Mouse (Mus musculus) adrenal gland, postnatal 10 days (tissue): ENCODE results near the gene Prss27. TPM values are rescaled to one million over a fixed set of nuclear protein-coding genes. Genes with fewer than 3 reads are reported as not detected.

Source experiments
- microRNA-seq: library from miRNA; unstranded; fragments of <30 nt; microRNA quantifications from one replicate; pipeline ENCODE4 v1.2.0, GENCODE M21; 2021
- total RNA-seq, 2 experiments: library from RNA; stranded (reverse); gene quantifications; 2 replicates each; pipeline ENCODE4 v1.2.3; 2021

Gene Prss27
- total RNA-seq, 2 experiments from 2014 or later, result 0.70 to 0.99 TPM

Small RNAs within 50 kb of the gene (microRNA-seq; reads per million reads assigned to microRNA genes)
- not detected for gene Gm27700

Other genes with a start within 250 kb of the Prss27 start
- 100 to 1,000 TPM; 365 to 601 TPM for gene Srrm2, start 247.6 kb upstream of the Prss27 start, total RNA-seq
- gene Elob, start 209.0 kb upstream of the Prss27 start, total RNA-seq, result 100 to 1,000 TPM; 333 to 378 TPM
- gene Prss33, start 202.1 kb upstream of the Prss27 start, total RNA-seq, result not detected
- gene Prss32, start 194.3 kb upstream of the Prss27 start, total RNA-seq, result not detected
- under 1 TPM; 0.21 to 0.58 TPM for gene Prss41, start 194.0 kb upstream of the Prss27 start, total RNA-seq
- not detected for gene Prss21, start 170.1 kb upstream of the Prss27 start, total RNA-seq
- gene Dcpp1, start 157.3 kb upstream of the Prss27 start, total RNA-seq, result not detected
- not detected for gene Dcpp2, start 157.3 kb upstream of the Prss27 start, total RNA-seq
- not detected for gene Dcpp3, start 120.7 kb upstream of the Prss27 start, total RNA-seq
- not detected for gene Sbp, start 96.5 kb upstream of the Prss27 start, total RNA-seq
- not detected for gene Sbpl, start 82.9 kb upstream of the Prss27 start, total RNA-seq
- under 1 TPM in 1 of 2 experiments, not detected in 1; 0.24 TPM for gene Prss30, start 57.6 kb upstream of the Prss27 start, total RNA-seq
- not detected for gene Prss22, start 40.0 kb upstream of the Prss27 start, total RNA-seq
- 10 to 100 TPM; 19.1 to 23.0 TPM for gene Kctd5, start 35.3 kb downstream of the Prss27 start, total RNA-seq
- gene Pdpk1, start 112.8 kb downstream of the Prss27 start, total RNA-seq, result 10 to 100 TPM; 46.8 to 53.3 TPM
- 10 to 100 TPM; 36.6 to 44.2 TPM for gene Amdhd2, start 125.6 kb downstream of the Prss27 start, total RNA-seq
- 100 to 1,000 TPM; 286 to 329 TPM for gene Atp6v0c, start 131.6 kb downstream of the Prss27 start, total RNA-seq
- gene Tbc1d24, start 167.4 kb downstream of the Prss27 start, total RNA-seq, result 10 to 100 TPM; 12.0 to 16.4 TPM
- gene Ntn3, start 171.4 kb downstream of the Prss27 start, total RNA-seq, result 1 to 10 TPM; 3.1 to 4.2 TPM
- 1 to 10 TPM; 7.2 to 9.8 TPM for gene Tedc2, start 182.7 kb downstream of the Prss27 start, total RNA-seq
- gene Ccnf, start 213.3 kb downstream of the Prss27 start, total RNA-seq, result 10 to 100 TPM in 1 of 2 experiments, 1 to 10 TPM in 1; 10.0 to 15.9 TPM